Mouse (Mus musculus) neural tube, embryonic 14.5 days (tissue): ENCODE measurements at regions not wholly inside any gene's neighbourhood (a gene's known extent, or its start where the extent isn't known, plus 50 kb on each side); places are given as distances from the start of the nearest gene placed in this dataset.
A peak's percentile ranks its signal among the peaks of the same experiment; 100 is the strongest.

Source experiments
- ATAC-seq: fragments of 200-750 bp; cut with Nextera tagmentation; 2 replicates; pipeline ENCODE4 v1.8.0; 2017; ENCODE audit warnings: low read depth, mild to moderate bottlenecking, moderate TSS enrichment, moderate library complexity
- H3K27ac ChIP-seq: fragments of 300-500 bp; sonication (generic); 2 replicates; pipeline ENCODE4 v1.5.1; 2014; ENCODE audit warnings: low read depth, mild to moderate bottlenecking, control low read depth, low read length, moderate library complexity, mixed read lengths
- H3K27me3 ChIP-seq: fragments of 300-500 bp; sonication (generic); 2 replicates; pipeline ENCODE4 v1.6.1; 2014; ENCODE audit warnings: low read length; ENCODE audit not compliant: control insufficient read depth, insufficient read depth
- H3K36me3 ChIP-seq: fragments of 300-500 bp; sonication (generic); 2 replicates; pipeline ENCODE4 v1.6.1; 2014; ENCODE audit warnings: low read length, mixed read lengths; ENCODE audit not compliant: control insufficient read depth, insufficient read depth
- H3K4me1 ChIP-seq: fragments of 300-500 bp; sonication (generic); 2 replicates; pipeline ENCODE4 v1.6.1; 2014; ENCODE audit warnings: low read length; ENCODE audit not compliant: control insufficient read depth, insufficient read depth
- H3K4me2 ChIP-seq: fragments of 300-500 bp; sonication (generic); 2 replicates; pipeline ENCODE4 v1.6.1; 2014; ENCODE audit warnings: mild to moderate bottlenecking, low read depth, low read length, control low read depth
- H3K4me3 ChIP-seq: fragments of 300-500 bp; sonication (generic); 2 replicates; pipeline ENCODE4 v1.5.1; 2014; ENCODE audit warnings: low read depth, low read length, control low read depth, mixed read lengths
- H3K9ac ChIP-seq: fragments of 300-500 bp; sonication (generic); replicated peaks from 2 replicates; pipeline ENCODE4 v1.6.1; 2014; ENCODE audit warnings: low read depth, mild to moderate bottlenecking, control low read depth, low read length, mixed read lengths
- H3K9me3 ChIP-seq: fragments of 300-500 bp; sonication (generic); 2 replicates; pipeline ENCODE4 v1.6.1; 2016; ENCODE audit warnings: low read length; ENCODE audit not compliant: control insufficient read depth
- WGBS: fragments of 180-500 bp; shearing (Covaris S2); extraction: QIAGEN DNeasy Blood & Tissue Kit; methylation state at CpG from one replicate; pipeline ENCODE4 v1.1.7; 2014; 5-methylcytosine and 5-hydroxymethylcytosine counted together

- WGBS: 66% methylated on average over 5 of the region's 5 CpGs
- H3K27me3 ChIP-seq: no peaks in the 10 kb centered on the region
- no peak overlapping the region for H3K4me3 ChIP-seq
- no peak overlapping the region for H3K27ac ChIP-seq
- H3K36me3 ChIP-seq: no peaks in the 10 kb centered on the region
- no peaks in the 10 kb centered on the region for H3K4me1 ChIP-seq
- H3K4me2 ChIP-seq: no peak overlapping the region
- H3K9me3 ChIP-seq: no peaks in the 10 kb centered on the region
- no peak for ATAC-seq
- no peak overlapping the region for H3K9ac ChIP-seq
Measured at GRCm38 (mm10) chr1:148706271-148706807, 1254.8 kb downstream of the Pla2g4a start.

- Histone ChIP-seq H3K4me1 (no peaks in the 10 kb centered on the region), H3K4me3 (no peak overlapping the region), H3K27ac (no peak overlapping the region), H3K9me3 (no peaks in the 10 kb centered on the region), H3K4me2 (no peak overlapping the region), H3K9ac (no peak overlapping the region), H3K36me3 (no peaks in the 10 kb centered on the region), H3K27me3 (no peaks in the 10 kb centered on the region)
- no peak for ATAC-seq
- WGBS: 41% methylated on average over 3 of the region's 3 CpGs
Measured at GRCm38 (mm10) chr1:148700599-148700954, 1260.5 kb downstream of the Pla2g4a start.

GRCm38 (mm10) chr1:148699854-148700598 lies 1261.1 kb downstream of the Pla2g4a start:
- H3K9me3 ChIP-seq: no peaks in the 10 kb centered on the region
- H3K27me3 ChIP-seq: no peaks in the 10 kb centered on the region
- H3K4me1 ChIP-seq: no peaks in the 10 kb centered on the region
- H3K36me3 ChIP-seq: no peaks in the 10 kb centered on the region
- no peak for ATAC-seq
- H3K4me2 ChIP-seq: no peak overlapping the region
- no peak overlapping the region for H3K9ac ChIP-seq
- 28% methylated on average over 2 of the region's 2 CpGs for WGBS
- no peak overlapping the region for H3K4me3 ChIP-seq
- H3K27ac ChIP-seq: no peak overlapping the region

GRCm38 (mm10) chr1:148690085-148690484 lies 1271.0 kb downstream of the Pla2g4a start:
- Histone ChIP-seq H3K4me1 (no peaks in the 10 kb centered on the region), H3K9me3 (no peaks in the 10 kb centered on the region), H3K4me3 (no peak overlapping the region), H3K4me2 (no peak overlapping the region), H3K27me3 (no peaks in the 10 kb centered on the region), H3K9ac (no peak overlapping the region), H3K36me3 (no peaks in the 10 kb centered on the region), H3K27ac (no peak overlapping the region)
- peak; percentile 65; the same call in 1 of the 2 replicates for ATAC-seq
- WGBS: 25% methylated on average over 2 of the region's 2 CpGs

- no peaks in the 10 kb centered on the region for H3K36me3 ChIP-seq
- no peaks in the 10 kb centered on the region for H3K27me3 ChIP-seq
- no peaks in the 10 kb centered on the region for H3K4me1 ChIP-seq
- no peak overlapping the region for H3K4me3 ChIP-seq
- H3K9me3 ChIP-seq: no peaks in the 10 kb centered on the region
- peak; percentile 51; the same call in 1 of the 2 replicates for ATAC-seq
- H3K4me2 ChIP-seq: no peak overlapping the region
- 54% methylated on average over 4 of the region's 4 CpGs for WGBS
- no peak overlapping the region for H3K27ac ChIP-seq
- no peak overlapping the region for H3K9ac ChIP-seq
Measured at GRCm38 (mm10) chr1:148689618-148690017, 1271.5 kb downstream of the Pla2g4a start.

GRCm38 (mm10) chr1:148675516-148675915 lies 1285.6 kb downstream of the Pla2g4a start:
- Histone ChIP-seq H3K27me3 (no peaks in the 10 kb centered on the region), H3K4me1 (no peaks in the 10 kb centered on the region), H3K36me3 (no peaks in the 10 kb centered on the region), H3K9ac (no peak overlapping the region), H3K9me3 (no peaks in the 10 kb centered on the region), H3K4me3 (no peak overlapping the region), H3K4me2 (no peak overlapping the region), H3K27ac (no peak overlapping the region)
- ATAC-seq: no peak

- ATAC-seq: no peak
- 51% methylated on average over 4 of the region's 4 CpGs for WGBS
- H3K36me3 ChIP-seq: no peaks in the 10 kb centered on the region
Measured at GRCm38 (mm10) chr1:148664409-148664808, 1296.7 kb downstream of the Pla2g4a start.

GRCm38 (mm10) chr1:148656990-148657389 lies 1304.1 kb downstream of the Pla2g4a start:
- ATAC-seq: no peak
- H3K9ac ChIP-seq: no peak overlapping the region
- 87% methylated on average over 1 of the region's 1 CpGs for WGBS
- no peak overlapping the region for H3K4me3 ChIP-seq
- no peaks in the 10 kb centered on the region for H3K9me3 ChIP-seq
- no peak overlapping the region for H3K4me2 ChIP-seq
- H3K27me3 ChIP-seq: no peaks in the 10 kb centered on the region
- no peaks in the 10 kb centered on the region for H3K36me3 ChIP-seq
- no peak overlapping the region for H3K27ac ChIP-seq
- H3K4me1 ChIP-seq: no peaks in the 10 kb centered on the region

More at GRCm38 (mm10) chr1:148664409-148664808, 1296.7 kb downstream of the Pla2g4a start:
- Histone ChIP-seq H3K4me2 (no peak overlapping the region), H3K27ac (no peak overlapping the region), H3K4me3 (no peak overlapping the region), H3K9me3 (no peaks in the 10 kb centered on the region), H3K4me1 (no peaks in the 10 kb centered on the region), H3K27me3 (no peaks in the 10 kb centered on the region), H3K9ac (no peak overlapping the region)
